21 mouse cellular contexts compared by ENCODE assay signal in the genomic region with DNA sequence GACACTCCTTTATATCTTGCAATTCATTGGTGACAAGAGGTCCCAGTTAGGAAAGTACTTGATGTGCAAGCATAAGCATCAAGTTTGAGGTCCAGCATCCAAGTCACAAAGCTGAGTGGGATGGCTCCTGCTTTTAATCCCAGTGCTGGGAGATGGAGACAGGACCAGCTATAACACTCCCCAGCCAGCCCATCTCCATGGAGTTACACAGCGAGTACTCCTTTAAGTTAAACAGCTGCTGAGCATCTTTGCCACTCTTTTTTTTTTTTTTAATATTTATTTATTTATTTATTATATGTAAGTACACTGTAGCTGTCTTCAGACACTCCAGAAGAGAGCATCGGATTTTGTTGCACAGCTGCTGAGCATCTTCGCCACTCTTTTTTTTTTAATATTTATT. TPM values are rescaled to one million over a fixed set of nuclear protein-coding genes. Genes with fewer than 3 reads are reported as not detected.
DNase-seq lines count a peak whose midpoint lies in the region; ATAC-seq and TF ChIP-seq lines count a peak whose summit lies in the region.
"Had no signal": no experiment of that assay in that cellular context is flagged by ENCODE, and none has a peak within 500 bp of the region (broad histone marks: within the 10 kb centered on the region; RNA-seq: fewer than 3 reads in every experiment).

No protein-coding gene starts in this region.

- no peak for TF ChIP-seq EP300 in lung, postnatal 0 days (IDR thresholded peaks at IDR 0.05)

- H3K9ac ChIP-seq in lung, embryonic 15.5 days = no peak overlapping the region
- no peak overlapping the region for H3K9ac ChIP-seq in lung, postnatal 0 days (replicated peaks; ENCODE audit: low read depth)
- H3K9ac ChIP-seq: embryonic facial prominence, embryonic 13.5 days; embryonic facial prominence, embryonic 15.5 days; forebrain, embryonic 12.5 days had no signal

- no peak overlapping the region for H3K27ac ChIP-seq in lung, embryonic 15.5 days
- no peak overlapping the region for H3K27ac ChIP-seq in lung, postnatal 0 days (ENCODE audit: low read length)
- H3K27ac ChIP-seq: embryonic facial prominence, embryonic 13.5 days; embryonic facial prominence, embryonic 15.5 days; forebrain, embryonic 10.5 days; forebrain, embryonic 12.5 days had no signal

- no peak for DNase-seq in lung, postnatal 36 days
- peak; percentile 29 for DNase-seq in lung, postnatal 0 days (ENCODE audit: low spot score)
- no peak for DNase-seq in lung, postnatal 10 days
- DNase-seq: adrenal gland, adult 2 months; adrenal gland, postnatal 10 days; adrenal gland, postnatal 25 days; cerebellum, adult 11 months; cerebellum, adult 18-20 months; cerebellum, adult 8-10 months; cerebellum, adult 9-11 months; cerebellum, postnatal 14 days; cerebellum, postnatal 36 days; embryo, embryonic 11 days had no signal

- no peaks in the 10 kb centered on the region for H3K27me3 ChIP-seq in lung, embryonic 15.5 days
- no peaks in the 10 kb centered on the region for H3K27me3 ChIP-seq in lung, postnatal 0 days (replicated peaks; ENCODE audit: insufficient read depth, low read length)
- H3K27me3 ChIP-seq: embryonic facial prominence, embryonic 13.5 days; embryonic facial prominence, embryonic 15.5 days; forebrain, embryonic 12.5 days had no signal

- no peaks in the 10 kb centered on the region for H3K4me1 ChIP-seq in lung, embryonic 15.5 days
- no peaks in the 10 kb centered on the region for H3K4me1 ChIP-seq in lung, postnatal 0 days (ENCODE audit: insufficient read depth, low read depth, low read length)
- H3K4me1 ChIP-seq: embryonic facial prominence, embryonic 13.5 days; embryonic facial prominence, embryonic 15.5 days; forebrain, embryonic 10.5 days; forebrain, embryonic 12.5 days had no signal

- H3K4me3 ChIP-seq in lung, embryonic 15.5 days = no peak overlapping the region
- no peak overlapping the region for H3K4me3 ChIP-seq in lung, postnatal 0 days (ENCODE audit: low read depth, low read length)
- H3K4me3 ChIP-seq: embryonic facial prominence, embryonic 13.5 days; embryonic facial prominence, embryonic 15.5 days; erythroblast, embryonic 14.5 days; forebrain, embryonic 10.5 days; forebrain, embryonic 12.5 days had no signal

- WGBS in lung, embryonic 15.5 days = 74% methylated on average over 3 of the region's 3 CpGs
- WGBS in lung, postnatal 0 days = 77% methylated on average over 3 of the region's 3 CpGs

- H3K9me3 ChIP-seq in lung, embryonic 15.5 days = no peaks in the 10 kb centered on the region
- H3K9me3 ChIP-seq in lung, postnatal 0 days (ENCODE audit: low read length) = no peaks in the 10 kb centered on the region
- H3K9me3 ChIP-seq: embryonic facial prominence, embryonic 13.5 days; embryonic facial prominence, embryonic 15.5 days; forebrain, embryonic 10.5 days; forebrain, embryonic 12.5 days had no signal

- TF ChIP-seq CTCF in lung, postnatal 0 days (IDR thresholded peaks at IDR 0.05) = no peak

- H3K4me2 ChIP-seq in lung, embryonic 15.5 days = no peak overlapping the region
- H3K4me2 ChIP-seq in lung, postnatal 0 days (replicated peaks; ENCODE audit: low read depth, low read length) = no peak overlapping the region
- H3K4me2 ChIP-seq: embryonic facial prominence, embryonic 13.5 days; embryonic facial prominence, embryonic 15.5 days; forebrain, embryonic 12.5 days had no signal

- peak; percentile 64; the same call in 1 of the 2 replicates for ATAC-seq in lung, embryonic 15.5 days (ENCODE audit: borderline replicate concordance, extremely low read depth, low FRiP score, low TSS enrichment)
- peak; percentile 65 for ATAC-seq in lung, postnatal 0 days
- ATAC-seq: forebrain, embryonic 14.5 days; forebrain, embryonic 16.5 days had no signal

- peaks cover 54% of the 10 kb centered on the region for H3K36me3 ChIP-seq in lung, embryonic 15.5 days
- peaks cover 24% of the 10 kb centered on the region for H3K36me3 ChIP-seq in lung, postnatal 0 days (ENCODE audit: insufficient read depth, low read length)

RNA-seq across cellular contexts. Expression of a gene that starts 59.2 kb away (rescaled TPM):
- polyA plus RNA-seq in lung, embryonic 15.5 days (2015; fragmentation: Nextera tagmentation; extraction: Ambion mirVana) = 21.2 and 23.5 TPM in 2 replicates
- polyA plus RNA-seq in lung, postnatal 0 days (2015; fragmentation: Nextera tagmentation; extraction: Ambion mirVana) = 8.6 and 8.8 TPM in 2 replicates
